Mouse (Mus musculus) fat pad, adult 2 months (tissue): ENCODE data around the gene Dennd1b.
A peak's percentile ranks its signal among the peaks of the same experiment; 100 is the strongest.

ENCODE experiments used
- DNase-seq: peaks from one replicate; pipeline ENCODE4 v3.0.0-alpha.2; 2011; ENCODE audit warnings: low read depth, low spot score; ENCODE audit errors: extremely low read depth

Gene Dennd1b

GRCm38 (mm10) chr1:138963161-138963867 lies at the start of gene Dennd1b:
TSS of gene Dennd1b (plus strand) at chr1:138963435.
- no peak for DNase-seq

DNA sequence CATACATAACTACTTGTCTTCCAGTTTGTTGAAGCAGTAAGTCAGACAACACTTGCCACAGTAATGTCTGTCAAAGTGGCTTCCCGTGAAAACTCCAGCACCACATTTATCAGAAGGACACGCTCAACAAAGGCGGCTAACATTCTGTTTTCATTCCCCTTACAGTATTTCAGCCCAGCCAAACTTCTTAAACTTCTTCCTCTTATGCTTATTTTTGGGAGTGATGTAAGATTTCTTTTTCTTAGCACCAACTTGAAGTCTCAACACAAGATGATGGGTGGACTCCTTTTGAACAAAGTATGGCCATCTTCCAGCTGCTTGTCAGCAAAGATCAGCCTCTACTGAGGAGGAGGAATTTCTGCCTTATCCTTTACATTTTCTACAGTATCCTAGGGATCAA lies 47.6 kb upstream of the Dennd1b start:
- no peak for DNase-seq

- no peak for DNase-seq
Observed at GRCm38 (mm10) chr1:138919601-138920000, 43.6 kb upstream of the Dennd1b start.

GRCm38 (mm10) chr1:138920082-138920481 lies 43.2 kb upstream of the Dennd1b start:
- DNase-seq = no peak

- no peak for DNase-seq
Observed at GRCm38 (mm10) chr1:138920799-138921198, 42.4 kb upstream of the Dennd1b start.

DNA sequence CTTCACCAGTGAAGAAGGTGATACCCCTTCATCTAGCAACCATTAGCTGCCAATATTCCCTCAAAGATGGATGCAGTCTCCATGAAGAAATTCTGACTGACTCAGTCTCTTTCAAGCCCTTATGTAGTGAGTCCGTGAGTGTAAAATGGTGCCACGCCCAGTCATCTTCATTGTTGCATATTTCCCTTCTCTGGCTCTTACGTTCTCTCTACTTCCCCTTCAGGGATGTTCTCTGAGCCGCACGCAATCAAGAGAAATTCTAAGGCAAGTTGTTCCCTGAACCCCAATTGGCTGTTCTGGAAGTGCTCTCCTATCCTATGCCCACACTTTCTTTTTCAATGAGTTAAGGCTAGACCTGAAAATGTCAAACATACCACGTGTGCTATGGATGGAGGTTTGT lies 40.3 kb upstream of the Dennd1b start:
- no peak for DNase-seq

DNA sequence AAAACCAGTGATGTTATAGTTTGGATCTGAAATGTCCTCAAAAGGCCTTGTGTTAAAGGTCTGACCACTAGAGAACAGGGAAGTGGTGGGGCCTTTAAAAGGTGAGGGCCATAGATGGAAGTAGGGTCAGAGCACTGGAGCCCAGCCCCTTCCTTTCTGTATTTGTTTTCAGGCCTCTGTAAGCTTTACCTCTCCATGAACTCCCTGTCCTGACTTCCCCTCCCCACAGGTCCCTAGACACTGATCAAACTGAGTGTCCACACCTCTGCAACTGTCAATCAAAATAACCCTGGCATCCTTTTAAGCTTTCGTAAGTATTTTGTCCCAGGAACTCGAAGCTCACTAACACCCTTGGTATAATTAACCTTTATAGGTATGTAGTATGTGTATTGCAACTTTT lies 39.0 kb upstream of the Dennd1b start:
- DNase-seq = no peak

- no peak for DNase-seq
Observed at GRCm38 (mm10) chr1:138928671-138929483, 34.4 kb upstream of the Dennd1b start.

DNA sequence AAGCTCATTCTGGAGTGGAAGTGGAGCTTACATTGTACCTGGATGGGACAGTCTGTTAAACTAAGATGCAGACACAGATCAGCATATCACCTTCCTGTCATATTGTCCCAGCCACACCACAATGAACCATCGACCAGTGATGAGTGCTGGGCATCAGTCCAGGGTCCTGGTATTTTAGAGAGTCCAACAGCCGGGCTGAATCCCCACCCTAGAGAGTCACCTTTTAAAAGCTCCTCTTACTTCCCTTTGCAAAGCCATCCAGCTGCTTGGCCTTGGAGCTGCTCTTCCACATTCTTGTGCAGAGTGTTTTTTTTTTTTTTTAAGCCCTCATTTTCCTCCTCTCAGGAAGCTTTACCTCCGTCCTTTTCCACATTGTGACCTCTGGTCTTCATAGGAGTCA lies 33.2 kb upstream of the Dennd1b start:
- no peak for DNase-seq

DNA sequence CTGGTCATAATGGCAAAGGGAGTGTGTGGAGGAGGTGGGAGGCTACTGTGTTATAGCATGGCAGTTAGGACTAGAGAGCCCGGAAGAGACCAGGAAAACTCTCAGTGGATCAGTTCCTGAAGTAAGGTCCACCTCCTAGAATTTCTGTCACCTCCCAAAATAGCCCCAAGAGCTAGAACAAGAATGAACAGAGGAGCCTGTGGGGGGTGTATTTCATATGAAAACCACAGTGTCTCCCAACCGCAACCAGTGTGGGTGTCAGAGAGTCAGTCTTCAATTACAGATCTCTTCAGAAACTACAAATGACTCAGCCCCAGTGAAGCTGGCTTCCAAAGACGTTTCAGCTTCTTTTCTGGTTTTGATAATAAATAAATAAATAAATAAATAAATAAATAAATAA lies 32.4 kb upstream of the Dennd1b start:
- no peak for DNase-seq

GRCm38 (mm10) chr1:138936169-138936568 lies 27.1 kb upstream of the Dennd1b start:
- DNase-seq = no peak

GRCm38 (mm10) chr1:138937686-138938370 lies 25.4 kb upstream of the Dennd1b start:
- DNase-seq = no peak

GRCm38 (mm10) chr1:138939579-138940139 lies 23.6 kb upstream of the Dennd1b start:
- no peak for DNase-seq

GRCm38 (mm10) chr1:138940407-138940806 lies 22.8 kb upstream of the Dennd1b start:
- DNase-seq = no peak

GRCm38 (mm10) chr1:138952173-138952572 lies 11.1 kb upstream of the Dennd1b start:
- no peak for DNase-seq

GRCm38 (mm10) chr1:138954978-138955377 lies 8.3 kb upstream of the Dennd1b start:
- no peak for DNase-seq

DNA sequence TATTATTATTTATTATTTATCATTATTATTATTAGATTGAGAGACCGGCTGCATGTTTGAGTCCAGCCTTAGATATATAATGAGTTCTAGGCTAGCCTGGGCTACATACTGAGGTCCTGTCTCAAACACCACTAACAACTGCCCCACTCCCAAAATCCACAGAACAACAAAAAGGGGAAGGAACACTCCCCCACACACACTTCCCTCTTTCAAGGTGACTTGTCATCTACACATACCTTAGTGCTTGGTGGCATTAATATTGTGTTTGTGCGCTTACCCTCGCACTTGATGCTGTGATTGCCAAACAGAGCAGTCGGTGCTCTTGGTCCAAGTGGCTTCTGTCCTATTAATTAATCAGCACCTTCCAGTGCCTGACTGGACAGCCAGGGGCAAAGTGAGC lies 7.8 kb upstream of the Dennd1b start:
- DNase-seq = no peak

GRCm38 (mm10) chr1:138956511-138956910 lies 6.7 kb upstream of the Dennd1b start:
- no peak for DNase-seq

GRCm38 (mm10) chr1:138957111-138957510 lies 6.1 kb upstream of the Dennd1b start:
- no peak for DNase-seq

- DNase-seq = peak; percentile 58
Observed at GRCm38 (mm10) chr1:138958863-138959262, 4.4 kb upstream of the Dennd1b start.

DNA sequence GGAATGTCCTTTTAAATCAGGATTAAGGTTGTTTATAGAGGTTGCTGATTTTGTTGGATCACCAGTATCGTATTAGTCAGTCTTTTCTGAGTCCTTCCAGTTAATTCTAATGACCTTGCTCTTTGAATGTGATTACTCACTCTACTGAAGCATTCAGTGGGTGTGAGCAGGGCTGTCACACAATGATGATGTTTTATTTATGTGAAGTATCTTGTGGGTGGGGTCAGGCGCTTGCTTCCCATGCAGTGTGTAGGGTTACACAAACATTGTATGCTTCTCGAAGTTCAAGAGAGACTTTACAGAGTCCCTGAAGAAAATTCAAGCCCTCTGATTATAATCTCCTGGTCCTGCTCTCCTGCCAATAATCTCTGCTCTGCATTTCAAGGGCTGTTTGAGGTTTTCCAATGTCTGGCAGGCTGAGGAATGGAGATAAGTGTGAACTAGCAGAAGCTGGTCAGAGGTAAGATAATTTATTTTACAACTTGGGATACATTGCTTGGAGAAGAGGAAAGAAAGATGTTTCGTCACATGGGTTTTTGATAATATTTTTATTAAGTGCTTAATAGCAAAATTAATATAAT lies 3.2 kb upstream of the Dennd1b start:
- DNase-seq = no peak
